Mouse (Mus musculus): Measurements from ENCODE around the gene Gm13278.
"Not testable (repeated sequence)": the region's sequence is repeated elsewhere in the genome, so short reads cannot be mapped to it uniquely, and the experiment has no call there.

The Gm13278 gene

GRCm38 (mm10) chr4:88791250-88791649, at the start of gene Gm13278:
Gene Gm13278 (plus strand): TSS chr4:88791550.
- in situ Hi-C loops (cut with MboI) = not testable (repeated sequence)

GRCm38 (mm10) chr4:88742771-88743371, 48.5 kb upstream of the Gm13278 start:
- in situ Hi-C loops (cut with MboI) = loop anchor here (25.0 kb wide), 2 partner anchors 119 to 569 kb away; partner anchors contain the start of genes Cdkn2b and Ifna1

GRCm38 (mm10) chr4:88744207-88744606, 47.1 kb upstream of the Gm13278 start:
- in situ Hi-C loops (cut with MboI) = loop anchor here (25.0 kb wide), 2 partner anchors 118 to 568 kb away; partner anchors contain the start of genes Cdkn2b and Ifna1

GRCm38 (mm10) chr4:88749926-88750325, 41.4 kb upstream of the Gm13278 start:
- in situ Hi-C loops (cut with MboI) = loop anchor here (25.0 kb wide), 2 partner anchors 112 to 562 kb away; partner anchors contain the start of genes Cdkn2b and Ifna1

GRCm38 (mm10) chr4:88754818-88755340, 36.5 kb upstream of the Gm13278 start, which contains the start of gene Gm13271:
Gene Gm13271 (plus strand): TSS chr4:88754868.
- in situ Hi-C loops (cut with MboI) = not testable (repeated sequence)

- in situ Hi-C loops (cut with MboI) = not testable (repeated sequence)
These were observed 34.5 kb upstream of the Gm13278 start for GRCm38 (mm10) chr4:88756581-88757513.

GRCm38 (mm10) chr4:88757628-88758031, 33.7 kb upstream of the Gm13278 start:
- in situ Hi-C loops (cut with MboI) = not testable (repeated sequence)

GRCm38 (mm10) chr4:88758751-88759150, 32.6 kb upstream of the Gm13278 start:
- in situ Hi-C loops (cut with MboI) = not testable (repeated sequence)

GRCm38 (mm10) chr4:88759610-88760268, 31.6 kb upstream of the Gm13278 start, which contains the start of gene Gm13283:
Gene Gm13283 (plus strand): TSS chr4:88760119.
- in situ Hi-C loops (cut with MboI) = not testable (repeated sequence)

GRCm38 (mm10) chr4:88760431-88760830, 30.9 kb upstream of the Gm13278 start:
- in situ Hi-C loops (cut with MboI) = not testable (repeated sequence)

GRCm38 (mm10) chr4:88761776-88762175, 29.6 kb upstream of the Gm13278 start:
- in situ Hi-C loops (cut with MboI) = not testable (repeated sequence)

GRCm38 (mm10) chr4:88762341-88762740, 29.0 kb upstream of the Gm13278 start:
- in situ Hi-C loops (cut with MboI) = not testable (repeated sequence)

- in situ Hi-C loops (cut with MboI) = not testable (repeated sequence)
These were observed 27.8 kb upstream of the Gm13278 start for GRCm38 (mm10) chr4:88763384-88764018.

- in situ Hi-C loops (cut with MboI) = not testable (repeated sequence)
These were observed 17.8 kb upstream of the Gm13278 start, which contains the start of gene Gm13290 for GRCm38 (mm10) chr4:88773534-88773933. Gene Gm13290 (plus strand): TSS chr4:88773834.

- in situ Hi-C loops (cut with MboI) = not testable (repeated sequence)
These were observed 14.7 kb upstream of the Gm13278 start, which contains the start of gene Gm13289 for GRCm38 (mm10) chr4:88776622-88777021. Gene Gm13289 (plus strand): TSS chr4:88776922.

- in situ Hi-C loops (cut with MboI) = not testable (repeated sequence)
These were observed 11.8 kb upstream of the Gm13278 start, which contains the start of gene Gm13272 for GRCm38 (mm10) chr4:88779550-88779949. Gene Gm13272 (plus strand): TSS chr4:88779850.

GRCm38 (mm10) chr4:88780320-88780719, 11.0 kb upstream of the Gm13278 start:
- in situ Hi-C loops (cut with MboI) = not testable (repeated sequence)

- in situ Hi-C loops (cut with MboI) = not testable (repeated sequence)
These were observed 9.5 kb upstream of the Gm13278 start, which contains the start of gene Ifnz for GRCm38 (mm10) chr4:88781831-88782230. Gene Ifnz (plus strand): TSS chr4:88782131.

GRCm38 (mm10) chr4:88782335-88782734, 9.0 kb upstream of the Gm13278 start:
- in situ Hi-C loops (cut with MboI) = not testable (repeated sequence)

GRCm38 (mm10) chr4:88785409-88785808, 5.9 kb upstream of the Gm13278 start, which contains the start of gene Gm13276:
Gene Gm13276 (plus strand): TSS chr4:88785709.
- in situ Hi-C loops (cut with MboI) = not testable (repeated sequence)

GRCm38 (mm10) chr4:88788402-88788801, 2.9 kb upstream of the Gm13278 start, which contains the start of gene Gm13277:
Gene Gm13277 (plus strand): TSS chr4:88788632.
- in situ Hi-C loops (cut with MboI) = not testable (repeated sequence)
